Mouse (Mus musculus) large intestine, adult 2 months (tissue): ENCODE data around the gene Dcaf8. TPM values are rescaled to one million over a fixed set of nuclear protein-coding genes. Genes with fewer than 3 reads are reported as not detected.
A peak's percentile ranks its signal among the peaks of the same experiment; 100 is the strongest.

Source experiments
- DNase-seq: peaks from one replicate; pipeline ENCODE4 v3.0.0-alpha.2; 2012; ENCODE audit warnings: low read depth, low spot score
- WGBS: fragments of 180-500 bp; shearing (Covaris S2); methylation state at CpG from one replicate; pipeline ENCODE4 v1.1.7; 2018; 5-methylcytosine and 5-hydroxymethylcytosine counted together
- polyA plus RNA-seq: library from polyadenylated mRNA; depleted of rRNA; stranded (reverse); fragments of >200 nt; gene quantifications from 2 replicates; pipeline ENCODE4 v1.2.3, GENCODE M21; 2012; rRNA removed

Gene Dcaf8
- polyA plus RNA-seq = 25.3 and 37.6 TPM in 2 replicates

DNA sequence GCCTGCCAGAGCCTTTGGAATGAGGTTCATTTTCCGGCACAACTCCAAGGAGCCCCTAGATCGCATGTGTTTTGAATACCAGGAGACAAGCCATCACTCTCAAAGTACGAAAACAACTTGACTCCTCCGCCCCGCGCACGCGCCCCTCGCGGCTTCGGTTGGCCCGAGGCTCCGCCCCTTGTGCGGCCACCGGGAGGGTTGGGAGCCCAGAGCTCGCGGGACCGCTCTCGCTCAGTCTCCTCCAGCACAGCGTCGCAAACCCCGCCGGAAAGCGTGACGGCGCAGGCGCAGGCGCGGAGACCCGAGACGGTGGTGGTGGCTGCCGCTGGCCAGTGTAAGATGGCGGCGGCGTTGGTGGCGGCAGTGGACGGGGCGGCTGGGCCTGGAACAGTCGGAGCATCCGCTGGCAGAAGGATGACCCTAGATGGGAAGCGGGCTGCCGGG, at the start of gene Dcaf8:
Gene Dcaf8 (plus strand): TSS at position 250 of the 444 bp plus-strand sequence.
- peak; percentile 76 for DNase-seq
- 1% methylated on average over 42 of the region's 42 CpGs for WGBS

DNA sequence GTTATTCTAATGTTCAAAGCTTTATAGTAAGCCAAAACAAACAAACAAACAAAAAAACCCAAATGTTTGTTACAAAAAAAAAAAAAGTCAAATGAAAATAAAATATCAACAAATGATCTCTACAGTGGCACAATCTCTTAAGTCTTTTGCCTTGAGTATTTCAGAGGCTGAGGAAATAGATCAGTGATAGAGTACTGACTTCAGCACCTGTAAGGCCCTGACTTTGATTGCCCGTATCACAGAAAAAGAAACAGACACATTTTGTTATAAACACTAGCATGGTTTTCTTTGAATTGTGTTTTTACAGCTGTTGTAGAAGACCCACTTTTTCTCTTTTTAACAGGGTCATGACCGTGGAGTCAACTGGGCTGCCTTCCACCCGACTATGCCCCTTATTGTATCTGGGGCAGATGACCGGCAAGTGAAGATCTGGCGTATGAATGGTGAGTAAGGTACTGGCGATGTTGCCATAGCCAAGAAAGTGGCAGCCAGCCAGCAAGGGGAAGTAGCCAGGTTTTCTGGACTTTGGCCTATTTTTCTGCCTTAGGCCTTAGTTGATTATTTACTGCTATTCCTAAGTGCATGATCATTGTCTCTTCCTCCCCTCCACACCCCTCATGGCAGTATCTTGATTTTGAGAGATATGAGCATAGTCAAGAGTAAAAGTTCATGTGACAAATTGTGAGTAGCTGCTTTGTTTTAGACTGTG, 48.4 kb upstream of the Dcaf8 start:
- 39% methylated on average over 6 of the region's 6 CpGs for WGBS

DNA sequence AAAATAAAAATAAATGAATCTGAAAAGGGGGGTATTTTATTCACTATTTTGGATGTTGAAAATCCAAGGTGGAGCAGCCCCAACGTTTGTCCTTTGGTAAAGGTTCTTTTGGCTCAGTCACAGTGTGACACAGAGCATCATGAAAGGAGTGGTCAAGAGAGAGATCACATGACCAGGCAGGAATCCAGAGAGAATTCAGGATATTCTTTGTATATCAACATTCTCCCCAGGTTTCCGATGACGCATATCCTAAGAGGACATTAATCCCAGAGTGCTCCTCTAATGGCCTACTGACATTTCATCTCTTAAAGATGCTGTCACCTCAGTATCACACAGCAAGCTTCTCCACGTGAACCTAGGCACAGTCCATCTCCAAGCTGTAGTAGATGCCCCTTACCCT, 44.3 kb upstream of the Dcaf8 start:
- no peak for DNase-seq
- 73% methylated on average over 4 of the region's 4 CpGs for WGBS

More for the DNA sequence above, 48.4 kb upstream of the Dcaf8 start:
- peak; percentile 71 for DNase-seq

DNA sequence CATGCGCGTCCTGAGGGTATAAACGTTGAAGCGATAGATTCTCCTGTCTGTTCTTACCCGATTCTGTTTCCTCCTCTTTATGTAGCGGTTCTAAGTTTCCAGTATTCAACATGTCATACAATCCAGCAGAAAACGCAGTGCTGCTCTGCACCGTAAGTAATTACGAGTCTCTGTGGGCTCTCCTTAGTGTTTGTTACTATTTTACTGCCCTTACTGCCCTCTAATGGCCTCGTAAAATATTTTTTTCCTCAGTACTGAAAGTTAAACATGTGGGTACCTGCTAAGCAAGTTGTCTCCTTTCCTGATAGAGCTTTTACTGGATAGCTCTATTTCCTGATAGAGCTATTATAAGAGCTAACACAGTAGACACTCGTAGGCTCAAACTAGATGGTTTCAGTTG, 42.8 kb upstream of the Dcaf8 start:
- WGBS = 38% methylated on average over 11 of the region's 11 CpGs
- DNase-seq = no peak

DNA sequence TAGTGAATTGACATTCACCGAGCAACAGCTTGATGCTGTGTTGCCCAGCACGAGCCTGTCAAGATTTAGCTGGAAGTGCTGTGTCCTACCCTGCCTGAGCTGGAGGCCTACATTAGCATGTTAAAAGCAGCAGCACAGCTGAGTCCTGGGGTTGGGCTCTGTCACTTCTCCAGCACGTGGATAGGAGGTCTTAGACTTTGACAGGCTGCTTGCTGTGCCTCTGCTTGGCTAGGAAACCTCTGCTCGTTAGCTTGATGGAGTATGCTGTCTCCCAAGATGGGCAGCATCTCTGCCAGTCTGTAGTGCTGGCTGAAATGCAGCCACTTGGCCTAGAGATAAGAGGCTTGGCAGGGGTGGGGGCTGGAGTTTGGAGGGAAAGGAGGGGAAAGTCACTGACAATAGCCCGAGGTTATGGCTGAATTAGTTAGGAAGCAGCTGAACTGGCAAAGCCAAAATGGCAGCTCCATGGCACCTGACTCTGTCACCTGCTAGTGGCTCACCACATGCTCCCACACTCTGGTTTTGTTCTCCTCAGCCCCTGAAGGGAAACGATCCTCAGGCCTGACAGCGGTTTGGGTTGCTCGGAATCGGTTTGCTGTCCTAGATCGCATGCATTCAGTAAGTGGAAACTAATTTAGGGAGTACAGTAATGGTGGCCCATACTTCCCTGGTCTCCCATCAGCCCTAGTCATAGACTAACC, 40.0 kb upstream of the Dcaf8 start:
- 84% methylated on average over 10 of the region's 10 CpGs for WGBS
- no peak for DNase-seq

DNA sequence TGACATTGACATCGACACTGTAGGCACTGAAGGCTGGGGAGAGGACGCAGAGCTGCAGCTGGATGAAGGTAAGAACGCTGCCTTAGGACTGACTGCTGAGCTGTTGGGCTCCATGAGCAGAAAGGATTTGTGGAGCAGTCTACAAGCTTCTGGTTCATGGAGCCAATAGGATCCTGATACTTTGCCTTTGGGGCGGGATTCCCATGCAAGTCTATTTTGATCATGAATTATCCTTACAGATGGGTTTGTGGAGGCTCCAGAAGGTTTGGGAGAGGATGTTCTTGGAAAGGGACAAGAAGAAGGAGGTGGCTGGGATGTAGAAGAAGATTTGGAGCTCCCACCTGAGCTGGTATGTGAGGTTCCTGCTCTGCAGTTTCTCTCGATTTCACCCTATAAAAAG, 30.9 kb upstream of the Dcaf8 start:
- WGBS = 91% methylated on average over 5 of the region's 5 CpGs
- no peak for DNase-seq

DNA sequence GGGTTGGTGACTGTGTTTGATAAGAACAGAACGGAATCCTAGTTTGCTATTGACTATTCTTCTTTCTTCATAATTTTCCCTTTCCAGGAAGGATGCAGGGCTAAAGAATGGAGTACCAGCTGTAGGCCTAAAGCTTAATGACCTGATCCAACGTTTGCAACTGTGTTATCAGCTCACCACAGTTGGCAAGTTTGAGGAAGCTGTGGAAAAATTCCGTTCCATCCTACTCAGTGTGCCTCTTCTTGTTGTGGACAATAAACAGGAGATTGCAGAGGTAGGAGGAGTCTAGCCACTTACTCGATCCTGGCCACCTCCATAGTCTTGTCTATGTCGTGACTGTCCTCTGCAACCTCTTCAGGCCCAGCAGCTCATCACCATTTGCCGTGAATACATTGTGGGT, 28.8 kb upstream of the Dcaf8 start:
- DNase-seq = no peak
- 69% methylated on average over 6 of the region's 6 CpGs for WGBS

DNA sequence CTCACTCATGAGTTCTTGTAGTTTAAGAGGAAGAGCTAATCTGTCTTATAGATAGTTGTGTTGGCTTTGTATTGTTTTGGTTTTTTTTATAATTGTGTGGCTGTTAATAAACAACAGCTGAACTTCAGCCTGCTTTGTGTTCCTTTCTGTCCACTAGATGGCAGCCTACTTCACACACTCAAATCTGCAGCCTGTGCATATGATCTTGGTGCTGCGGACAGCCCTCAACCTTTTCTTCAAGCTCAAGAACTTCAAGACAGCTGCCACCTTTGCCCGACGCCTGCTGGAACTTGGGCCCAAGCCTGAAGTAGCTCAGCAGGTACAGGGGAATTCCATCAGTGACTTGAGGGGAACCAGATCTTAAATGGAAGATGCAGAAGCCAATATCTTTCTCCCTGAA, 28.2 kb upstream of the Dcaf8 start:
- DNase-seq = no peak
- WGBS = 33% methylated on average over 3 of the region's 3 CpGs

DNA sequence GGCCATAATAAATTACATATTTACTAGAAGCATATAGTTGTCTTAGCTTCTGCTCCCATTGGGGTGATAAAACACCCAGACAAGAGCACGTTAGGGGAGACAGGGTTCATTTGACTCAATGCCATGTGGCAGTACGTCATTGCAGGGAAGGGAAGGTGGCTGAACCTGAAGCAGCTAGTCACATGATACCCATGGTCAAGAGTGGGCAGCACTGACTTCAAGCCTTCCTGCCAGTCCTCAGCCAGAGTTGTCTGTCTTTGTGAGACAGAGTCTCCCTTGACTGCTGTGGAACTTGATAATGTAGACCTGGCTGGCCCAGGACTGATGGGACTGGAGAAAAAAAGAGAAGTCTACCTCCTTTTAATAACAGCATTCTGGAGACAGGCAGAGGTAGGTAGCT, 25.2 kb upstream of the Dcaf8 start:
- WGBS = 56% methylated on average over 2 of the region's 2 CpGs
- no peak for DNase-seq

DNA sequence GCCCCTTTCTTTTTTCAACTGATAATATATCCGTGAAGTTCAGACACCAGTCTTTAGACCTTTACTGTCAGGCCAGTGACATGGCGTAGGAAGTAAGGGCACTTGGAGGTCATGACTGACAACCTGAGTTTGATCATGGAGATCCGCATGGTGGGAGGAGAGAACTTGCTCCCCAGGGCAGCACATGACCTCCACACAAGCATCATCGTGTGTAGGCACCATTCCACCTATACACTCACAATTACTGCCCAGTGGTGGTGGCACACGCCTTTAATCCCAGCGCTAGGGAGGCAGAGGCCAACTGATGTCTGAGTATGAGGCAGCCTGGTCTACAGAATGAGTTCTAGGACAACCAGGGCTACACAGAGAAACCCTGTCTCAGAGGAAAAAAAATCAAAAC, 23.3 kb upstream of the Dcaf8 start:
- 70% methylated on average over 6 of the region's 6 CpGs for WGBS

DNA sequence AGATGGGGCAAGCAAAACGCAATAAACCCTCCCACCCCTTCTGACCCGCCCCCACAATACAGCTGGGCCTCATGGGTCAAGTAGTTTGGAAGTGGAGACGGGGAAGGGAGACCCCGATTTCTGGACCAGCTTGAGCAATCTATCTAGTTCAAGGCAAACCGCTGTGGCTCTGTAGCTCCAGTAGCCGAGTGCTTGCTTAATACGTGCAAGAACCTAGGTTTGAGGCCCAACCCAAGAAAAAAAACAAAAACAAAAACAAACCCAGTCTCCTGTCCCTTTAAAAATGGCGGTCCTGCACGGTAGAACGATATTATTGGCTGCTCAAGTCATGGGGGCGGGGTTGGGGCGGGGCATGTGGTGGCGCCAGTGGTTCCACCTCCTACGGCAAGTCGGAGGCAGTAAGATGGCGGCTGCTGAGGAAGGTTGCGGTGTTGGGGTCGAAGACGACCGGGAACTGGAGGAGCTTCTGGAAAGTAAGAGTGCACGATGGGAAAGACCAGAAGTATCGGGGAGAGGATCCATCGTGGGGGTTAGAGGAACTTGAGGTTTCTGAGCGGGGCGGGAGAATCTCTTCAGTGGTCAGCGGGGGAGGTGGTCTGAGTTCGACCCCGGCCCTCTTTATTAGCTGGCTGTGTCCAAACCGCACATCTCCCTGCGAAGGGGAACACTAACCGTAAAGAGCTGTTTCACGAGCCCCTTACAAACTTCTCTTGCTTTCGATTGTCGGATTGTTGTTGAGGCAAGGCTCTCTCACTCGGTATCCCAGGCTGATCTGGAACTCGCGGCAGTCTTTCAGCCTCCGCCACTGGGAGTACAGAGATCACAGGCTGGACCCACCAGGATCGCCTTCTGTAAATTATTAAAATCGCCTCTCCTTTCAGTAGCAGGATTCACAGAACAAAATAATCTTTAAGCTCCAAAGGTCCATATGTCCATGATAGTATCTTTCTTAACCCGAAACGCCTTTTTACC, 21.2 kb upstream of the Dcaf8 start, which contains the start of gene Pex19:
Gene Pex19 (plus strand): TSS at position 380 of the 972 bp plus-strand sequence.
- no peak for DNase-seq
- 1% methylated on average over 42 of the region's 42 CpGs for WGBS

More for the DNA sequence above, 23.3 kb upstream of the Dcaf8 start:
- DNase-seq = no peak

DNA sequence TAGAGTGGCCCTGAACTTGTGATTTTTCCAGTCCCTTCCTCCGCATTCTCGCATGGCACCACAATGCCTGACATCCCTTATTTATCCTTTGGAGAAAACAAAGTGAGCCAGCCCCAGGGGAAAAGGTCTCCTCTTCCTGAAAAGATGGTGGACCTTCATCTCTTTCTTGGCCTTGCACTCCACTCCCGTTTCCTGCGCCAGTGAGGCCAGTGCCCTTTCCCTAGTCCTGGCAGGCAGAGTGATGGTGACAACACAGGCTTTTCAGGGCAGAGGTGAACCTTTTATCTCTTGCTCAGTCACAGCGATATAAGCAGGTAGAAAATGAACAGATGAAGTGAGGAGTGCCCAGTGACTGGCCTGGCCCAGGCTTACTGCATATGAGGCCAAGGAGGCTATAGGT, 20.4 kb upstream of the Dcaf8 start:
- DNase-seq = no peak
- WGBS = 18% methylated on average over 5 of the region's 5 CpGs

DNA sequence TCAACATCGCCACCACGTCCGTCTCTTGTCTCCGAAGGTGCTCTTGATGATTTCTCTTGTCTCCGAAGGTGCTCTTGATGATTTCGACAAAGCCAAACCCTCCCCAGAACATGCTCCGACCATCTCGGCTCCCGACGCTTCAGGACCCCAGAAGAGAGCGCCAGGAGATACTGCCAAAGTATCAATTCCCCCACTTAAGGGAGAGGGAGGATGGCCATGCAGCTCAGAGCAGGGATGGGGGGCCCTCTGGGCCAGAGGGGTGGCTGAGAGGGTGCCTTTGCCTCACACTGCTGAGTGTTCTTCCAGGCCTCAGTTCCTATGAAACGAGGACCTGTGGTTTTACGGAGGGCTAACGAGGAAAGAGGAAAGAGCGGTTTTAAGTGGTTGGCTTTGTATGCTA, 19.3 kb upstream of the Dcaf8 start:
- WGBS = 94% methylated on average over 15 of the region's 15 CpGs
- DNase-seq = no peak

DNA sequence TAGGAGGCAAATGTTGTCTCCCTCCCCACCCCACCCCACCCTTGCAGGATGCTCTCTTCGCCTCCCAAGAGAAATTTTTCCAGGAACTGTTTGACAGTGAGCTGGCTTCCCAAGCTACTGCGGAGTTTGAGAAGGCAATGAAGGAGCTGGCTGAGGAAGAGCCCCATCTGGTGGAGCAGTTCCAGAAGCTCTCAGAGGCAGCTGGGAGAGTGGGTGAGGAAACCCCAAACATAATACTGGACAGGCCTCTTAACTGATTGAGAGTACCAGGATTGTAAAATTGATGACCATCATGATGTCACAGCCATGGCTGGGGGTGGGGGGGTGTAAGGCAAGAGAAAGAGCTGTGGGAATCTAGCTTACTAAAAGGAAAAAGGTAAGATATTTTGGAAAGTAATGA, 18.8 kb upstream of the Dcaf8 start:
- 44% methylated on average over 2 of the region's 2 CpGs for WGBS
- DNase-seq = no peak

DNA sequence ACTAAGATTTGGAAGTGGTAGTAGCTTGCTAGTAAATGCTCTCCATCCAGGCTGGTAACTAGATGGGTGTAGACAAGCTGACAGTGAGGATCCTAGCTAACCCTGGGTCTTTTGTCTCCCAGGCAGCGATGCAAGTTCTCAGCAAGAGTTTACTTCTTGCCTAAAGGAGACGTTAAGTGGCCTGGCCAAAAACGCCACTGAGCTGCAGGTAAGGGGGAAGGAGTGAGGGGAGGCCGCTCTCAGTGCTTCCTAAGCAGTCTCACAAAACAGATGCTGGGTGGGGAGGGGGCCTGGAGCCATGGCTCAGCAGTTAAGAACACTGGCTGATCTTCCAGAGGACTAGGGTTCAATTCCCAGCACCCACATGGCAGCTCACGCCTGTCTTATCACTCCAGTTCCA, 18.1 kb upstream of the Dcaf8 start:
- 97% methylated on average over 5 of the region's 5 CpGs for WGBS
- DNase-seq = no peak

DNA sequence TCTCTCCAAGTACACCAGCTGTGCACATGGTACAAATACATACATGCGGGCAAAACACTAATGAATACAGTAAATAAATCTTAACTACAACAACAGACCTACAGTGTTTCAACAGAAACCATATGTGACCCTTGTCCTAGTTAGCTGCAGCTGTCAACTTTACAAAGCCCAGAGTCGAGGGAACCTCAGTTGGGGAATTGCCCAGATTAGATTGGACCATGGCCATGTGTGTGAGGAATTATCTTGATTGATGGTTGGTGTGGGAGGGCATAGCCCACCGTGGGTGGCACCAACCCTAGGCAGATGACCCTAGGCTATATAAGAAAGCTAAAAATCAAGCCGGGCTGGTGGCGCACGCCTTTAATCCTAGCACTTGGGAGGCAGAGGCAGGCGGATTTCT, 15.6 kb upstream of the Dcaf8 start:
- 80% methylated on average over 7 of the region's 7 CpGs for WGBS
- no peak for DNase-seq

DNA sequence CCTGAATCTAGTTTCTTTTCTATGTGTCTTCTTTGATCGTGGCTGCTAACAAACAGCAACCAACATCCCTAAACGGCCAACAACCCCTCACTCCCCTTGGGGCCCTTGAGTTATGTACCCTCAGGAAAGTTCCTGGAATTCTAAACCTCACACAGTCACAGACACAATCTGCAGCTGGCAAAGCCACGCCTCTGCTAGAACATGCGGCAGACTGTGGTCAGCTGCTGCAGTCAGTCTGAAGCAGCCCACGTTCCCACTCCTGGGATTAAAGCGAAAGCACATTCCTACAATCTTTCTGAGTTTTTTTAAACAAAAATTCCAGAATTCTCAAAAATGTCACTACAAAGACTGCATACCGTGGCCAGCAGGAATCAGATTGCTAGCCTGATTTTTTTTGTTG, 14.3 kb upstream of the Dcaf8 start:
- 72% methylated on average over 7 of the region's 7 CpGs for WGBS
- DNase-seq = no peak

DNA sequence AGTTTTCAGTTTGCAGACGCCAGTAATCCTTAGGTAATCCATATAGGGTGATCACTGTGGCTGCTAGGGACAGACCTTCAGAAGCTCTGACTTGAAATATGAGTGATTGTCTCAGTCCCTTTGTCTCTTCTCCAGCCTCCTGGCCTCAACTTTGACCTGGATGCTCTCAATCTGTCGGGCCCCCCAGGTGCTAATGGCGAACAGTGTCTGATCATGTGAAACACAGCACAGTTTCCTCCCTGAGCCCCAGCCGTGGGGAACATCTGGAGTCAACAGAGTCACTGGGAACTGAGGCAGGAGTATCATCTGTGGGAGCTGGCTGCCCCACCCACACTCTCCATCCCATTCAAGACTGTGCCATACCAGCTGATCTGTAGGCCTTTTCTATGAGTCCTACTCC, 13.8 kb upstream of the Dcaf8 start:
- 74% methylated on average over 4 of the region's 4 CpGs for WGBS

DNA sequence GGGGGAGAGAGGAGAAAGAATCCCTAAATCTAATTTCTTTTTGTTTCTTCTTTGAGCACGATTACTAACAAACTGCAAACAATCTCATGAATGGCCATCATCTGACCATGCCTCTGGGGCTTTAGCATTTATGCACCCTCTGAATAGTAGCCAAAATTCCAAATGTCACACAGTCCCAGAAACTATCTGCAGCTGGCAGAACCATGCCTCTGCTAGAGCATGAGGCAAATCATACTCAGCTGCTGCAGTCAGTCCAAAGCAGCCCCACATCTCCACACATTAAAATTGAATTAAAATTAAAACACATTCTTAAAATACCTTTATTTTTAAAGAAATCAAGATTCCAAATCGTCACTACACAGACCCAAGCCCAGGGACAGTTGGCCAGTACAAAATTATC, 7.7 kb upstream of the Dcaf8 start:
- no peak for DNase-seq
- 83% methylated on average over 2 of the region's 2 CpGs for WGBS

More for the DNA sequence above, 13.8 kb upstream of the Dcaf8 start:
- DNase-seq = no peak

DNA sequence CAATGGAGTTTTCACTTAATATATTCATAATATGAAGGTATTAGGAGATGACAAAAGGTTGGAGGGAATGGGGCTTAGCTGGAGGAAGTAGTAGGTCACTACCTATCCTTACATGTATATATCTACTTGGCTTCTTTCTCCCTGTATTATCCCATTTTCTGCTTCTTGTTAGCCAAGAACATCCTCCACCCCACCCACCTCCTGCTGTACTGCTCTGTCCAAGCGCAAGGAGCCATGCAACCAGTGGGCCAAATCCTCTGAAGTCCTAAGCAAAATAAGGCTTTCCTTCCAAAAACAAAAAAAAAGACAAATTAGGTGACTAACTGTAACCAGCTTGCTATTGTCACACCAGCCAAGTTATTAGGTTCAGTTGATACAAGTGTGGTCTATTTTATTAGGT, 7.1 kb upstream of the Dcaf8 start:
- WGBS = 87% methylated on average over 1 of the region's 1 CpGs
- DNase-seq = no peak
